Mouse (Mus musculus) layer of hippocampus, adult 18-20 months (tissue): ENCODE results near the gene Hoxd1. TPM values are rescaled to one million over a fixed set of nuclear protein-coding genes. Genes with fewer than 3 reads are reported as not detected.

Experiments used
- microRNA-seq, 2 experiments: library from miRNA; unstranded; fragments of <30 nt; microRNA quantifications; one replicate each; pipeline ENCODE4 v1.2.0; 2021
- total RNA-seq, 2 experiments: library from RNA; stranded (reverse); gene quantifications; 2 replicates each; pipeline ENCODE4 v1.2.3; 2021

The Hoxd1 gene
- total RNA-seq, 2 experiments from 2014 or later, result 0.17 TPM; not detected in 1

Small RNA genes lying within 50 kb of the gene (microRNA-seq; reads per million reads assigned to microRNA genes)
- 10.7 to 11.6 reads per million in 2 experiments for gene Mir10b

Other genes starting within 250 kb of the Hoxd1 start
- gene Lnpk, start 183.5 kb upstream of the Hoxd1 start, total RNA-seq, result 10 to 100 TPM; 55.3 to 55.4 TPM
- not detected for gene Evx2, start 103.4 kb upstream of the Hoxd1 start, total RNA-seq
- gene Hoxd13, start 94.7 kb upstream of the Hoxd1 start, total RNA-seq, result not detected
- gene Hoxd12, start 88.0 kb upstream of the Hoxd1 start, total RNA-seq, result not detected
- not detected for gene Hoxd11, start 83.4 kb upstream of the Hoxd1 start, total RNA-seq
- not detected for gene Hoxd10, start 71.1 kb upstream of the Hoxd1 start, total RNA-seq
- gene Hoxd9, start 65.3 kb upstream of the Hoxd1 start, total RNA-seq, result not detected
- not detected for gene Hoxd8, start 58.4 kb upstream of the Hoxd1 start, total RNA-seq
- not detected for gene Hoxd3, start 51.1 kb upstream of the Hoxd1 start, total RNA-seq
- gene Hoxd4, start 51.1 kb upstream of the Hoxd1 start, total RNA-seq, result not detected
- gene Gm28230, start 36.3 kb upstream of the Hoxd1 start, total RNA-seq, result not detected
- gene Mtx2, start 62.8 kb downstream of the Hoxd1 start, total RNA-seq, result 10 to 100 TPM; 36.5 to 43.4 TPM